Mouse (Mus musculus): ENCODE measurements around the gene Wdr46. TPM values are rescaled to one million over a fixed set of nuclear protein-coding genes. Genes with fewer than 3 reads are reported as not detected.

Wdr46 gene
- total RNA-seq, 2 experiments from 2014 or later: 76.4 to 105 TPM

Other genes with a start within 250 kb of the Wdr46 start
Only the 30 nearest of the 31 such genes appear.
- 53.7 and 55.5 TPM in 2 replicates for gene March2, start 222.0 kb upstream of the Wdr46 start, total RNA-seq (2014; fragmentation: Nextera tagmentation)
- 33.4 and 48.1 TPM in 2 replicates for gene March2, start 222.0 kb upstream of the Wdr46 start, total RNA-seq (2017)
- gene Rab11b, start 180.1 kb upstream of the Wdr46 start, total RNA-seq (2014; fragmentation: Nextera tagmentation): 98.0 and 144 TPM in 2 replicates
- gene Rab11b, start 180.1 kb upstream of the Wdr46 start, total RNA-seq (2017): 27.5 and 33.0 TPM in 2 replicates
- 14.9 and 18.2 TPM in 2 replicates for gene Angptl4, start 158.8 kb upstream of the Wdr46 start, total RNA-seq (2014; fragmentation: Nextera tagmentation)
- gene Angptl4, start 158.8 kb upstream of the Wdr46 start, total RNA-seq (2017): 13.0 and 17.1 TPM in 2 replicates
- 12.0 and 19.7 TPM in 2 replicates for gene Kank3, start 130.1 kb upstream of the Wdr46 start, total RNA-seq (2014; fragmentation: Nextera tagmentation)
- 1.6 and 2.4 TPM in 2 replicates for gene Kank3, start 130.1 kb upstream of the Wdr46 start, total RNA-seq (2017)
- gene Rps28, start 116.1 kb upstream of the Wdr46 start, total RNA-seq (2014; fragmentation: Nextera tagmentation): 3,294 and 3,898 TPM in 2 replicates
- 3,120 and 3,626 TPM in 2 replicates for gene Rps28, start 116.1 kb upstream of the Wdr46 start, total RNA-seq (2017)
- 261 and 275 TPM in 2 replicates for gene Ndufa7, start 116.1 kb upstream of the Wdr46 start, total RNA-seq (2014; fragmentation: Nextera tagmentation)
- gene Ndufa7, start 116.1 kb upstream of the Wdr46 start, total RNA-seq (2017): 85.6 and 250 TPM in 2 replicates
- gene Cd320, start 97.6 kb upstream of the Wdr46 start, total RNA-seq (2014; fragmentation: Nextera tagmentation): 11.4 and 19.2 TPM in 2 replicates
- gene Cd320, start 97.6 kb upstream of the Wdr46 start, total RNA-seq (2017): 14.1 and 19.6 TPM in 2 replicates
- gene Gm7029, start 66.8 kb upstream of the Wdr46 start, total RNA-seq (2014; fragmentation: Nextera tagmentation): not detected in 2 replicates
- gene Gm7029, start 66.8 kb upstream of the Wdr46 start, total RNA-seq (2017): not detected in 2 replicates
- 14.7 and 31.9 TPM in 2 replicates for gene Kifc1, start 50.0 kb upstream of the Wdr46 start, total RNA-seq (2014; fragmentation: Nextera tagmentation)
- 15.6 and 17.0 TPM in 2 replicates for gene Kifc1, start 50.0 kb upstream of the Wdr46 start, total RNA-seq (2017)
- gene Platr17, start 35.5 kb upstream of the Wdr46 start, total RNA-seq (2014; fragmentation: Nextera tagmentation): not detected in 2 replicates
- gene Platr17, start 35.5 kb upstream of the Wdr46 start, total RNA-seq (2017): not detected in 2 replicates
- gene Daxx, start 31.2 kb upstream of the Wdr46 start, total RNA-seq (2014; fragmentation: Nextera tagmentation): 60.3 and 70.5 TPM in 2 replicates
- gene Daxx, start 31.2 kb upstream of the Wdr46 start, total RNA-seq (2017): 41.3 and 49.0 TPM in 2 replicates
- gene Tapbp, start 24.8 kb upstream of the Wdr46 start, total RNA-seq (2014; fragmentation: Nextera tagmentation): 47.9 and 65.3 TPM in 2 replicates
- 35.6 and 42.1 TPM in 2 replicates for gene Tapbp, start 24.8 kb upstream of the Wdr46 start, total RNA-seq (2017)
- 18.0 and 18.4 TPM in 2 replicates for gene Zbtb22, start 24.8 kb upstream of the Wdr46 start, total RNA-seq (2014; fragmentation: Nextera tagmentation)
- 14.9 and 18.6 TPM in 2 replicates for gene Zbtb22, start 24.8 kb upstream of the Wdr46 start, total RNA-seq (2017)
- gene Rgl2, start 11.1 kb upstream of the Wdr46 start, total RNA-seq (2014; fragmentation: Nextera tagmentation): 42.6 and 49.0 TPM in 2 replicates
- 10.4 and 14.0 TPM in 2 replicates for gene Rgl2, start 11.1 kb upstream of the Wdr46 start, total RNA-seq (2017)
- gene Pfdn6, start 317 bp upstream of the Wdr46 start, total RNA-seq (2014; fragmentation: Nextera tagmentation): 192 and 240 TPM in 2 replicates
- gene Pfdn6, start 317 bp upstream of the Wdr46 start, total RNA-seq (2017): 209 and 235 TPM in 2 replicates
- 0.90 and 1.8 TPM in 2 replicates for gene B3galt4, start 10.8 kb downstream of the Wdr46 start, total RNA-seq (2014; fragmentation: Nextera tagmentation)
- gene B3galt4, start 10.8 kb downstream of the Wdr46 start, total RNA-seq (2017): 2.7 TPM in 1 of 2 replicates, not detected in the other
- 41.4 and 51.4 TPM in 2 replicates for gene Vps52, start 15.2 kb downstream of the Wdr46 start, total RNA-seq (2014; fragmentation: Nextera tagmentation)
- 17.4 and 26.2 TPM in 2 replicates for gene Vps52, start 15.2 kb downstream of the Wdr46 start, total RNA-seq (2017)
- 6,055 and 6,432 TPM in 2 replicates for gene Rps18, start 15.3 kb downstream of the Wdr46 start, total RNA-seq (2014; fragmentation: Nextera tagmentation)
- gene Rps18, start 15.3 kb downstream of the Wdr46 start, total RNA-seq (2017): 1,728 and 1,730 TPM in 2 replicates
- gene H2-K1, start 59.7 kb downstream of the Wdr46 start, total RNA-seq (2014; fragmentation: Nextera tagmentation): 870 and 1,054 TPM in 2 replicates
- 664 and 816 TPM in 2 replicates for gene H2-K1, start 59.7 kb downstream of the Wdr46 start, total RNA-seq (2017)
- 12.8 and 24.7 TPM in 2 replicates for gene Ring1, start 84.0 kb downstream of the Wdr46 start, total RNA-seq (2014; fragmentation: Nextera tagmentation)
- 13.5 and 15.4 TPM in 2 replicates for gene Ring1, start 84.0 kb downstream of the Wdr46 start, total RNA-seq (2017)
- gene H2-Ke6, start 87.4 kb downstream of the Wdr46 start, total RNA-seq (2014; fragmentation: Nextera tagmentation): 118 and 144 TPM in 2 replicates
- 41.6 and 46.8 TPM in 2 replicates for gene H2-Ke6, start 87.4 kb downstream of the Wdr46 start, total RNA-seq (2017)
- gene Slc39a7, start 91.0 kb downstream of the Wdr46 start, total RNA-seq (2014; fragmentation: Nextera tagmentation): 18.1 and 18.3 TPM in 2 replicates
- 94.1 and 169 TPM in 2 replicates for gene Slc39a7, start 91.0 kb downstream of the Wdr46 start, total RNA-seq (2017)
- 49.6 and 58.9 TPM in 2 replicates for gene Rxrb, start 91.2 kb downstream of the Wdr46 start, total RNA-seq (2014; fragmentation: Nextera tagmentation)
- 31.4 and 33.3 TPM in 2 replicates for gene Rxrb, start 91.2 kb downstream of the Wdr46 start, total RNA-seq (2017)
- gene Col11a2, start 98.8 kb downstream of the Wdr46 start, total RNA-seq (2014; fragmentation: Nextera tagmentation): 1.1 and 3.6 TPM in 2 replicates
- 0.05 and 0.46 TPM in 2 replicates for gene Col11a2, start 98.8 kb downstream of the Wdr46 start, total RNA-seq (2017)
- 6.2 and 15.1 TPM in 2 replicates for gene H2-Oa, start 151.7 kb downstream of the Wdr46 start, total RNA-seq (2014; fragmentation: Nextera tagmentation)
- 0.75 and 5.8 TPM in 2 replicates for gene H2-Oa, start 151.7 kb downstream of the Wdr46 start, total RNA-seq (2017)
- gene H2-DMa, start 178.9 kb downstream of the Wdr46 start, total RNA-seq (2014; fragmentation: Nextera tagmentation): 26.4 and 41.6 TPM in 2 replicates
- 35.0 and 36.7 TPM in 2 replicates for gene H2-DMa, start 178.9 kb downstream of the Wdr46 start, total RNA-seq (2017)
- 173 and 198 TPM in 2 replicates for gene Brd2, start 182.0 kb downstream of the Wdr46 start, total RNA-seq (2014; fragmentation: Nextera tagmentation)
- 312 and 511 TPM in 2 replicates for gene Brd2, start 182.0 kb downstream of the Wdr46 start, total RNA-seq (2017)
- gene H2-DMb2, start 202.6 kb downstream of the Wdr46 start, total RNA-seq (2014; fragmentation: Nextera tagmentation): 0.81 and 2.9 TPM in 2 replicates
- not detected in 2 replicates for gene H2-DMb2, start 202.6 kb downstream of the Wdr46 start, total RNA-seq (2017)
- gene H2-DMb1, start 212.4 kb downstream of the Wdr46 start, total RNA-seq (2014; fragmentation: Nextera tagmentation): 3.8 and 9.1 TPM in 2 replicates
- gene H2-DMb1, start 212.4 kb downstream of the Wdr46 start, total RNA-seq (2017): 10.1 and 22.9 TPM in 2 replicates
- 43.7 and 55.5 TPM in 2 replicates for gene Tap1, start 246.9 kb downstream of the Wdr46 start, total RNA-seq (2014; fragmentation: Nextera tagmentation)
- gene Tap1, start 246.9 kb downstream of the Wdr46 start, total RNA-seq (2017): 58.0 and 76.1 TPM in 2 replicates

All from megakaryocyte-erythroid progenitor cell, adult 5-6 weeks (primary cell).